Mouse (Mus musculus) thymus, adult 2 months (tissue): ENCODE measurements around the gene Tcirg1.
A peak's percentile ranks its signal among the peaks of the same experiment; 100 is the strongest.

Source experiments
- CTCF ChIP-seq: fragments of 200-500 bp; IDR thresholded peaks from 2 replicates; pipeline ENCODE4 v1.5.1; 2012; ENCODE audit warnings: mild to moderate bottlenecking, control low read depth, low read length, moderate library complexity, borderline replicate concordance; ENCODE audit not compliant: control insufficient read depth, poor library complexity, insufficient read depth; ENCODE audit errors: extremely low read depth
- POLR2A ChIP-seq: fragments of 200-500 bp; IDR thresholded peaks from 2 replicates; pipeline ENCODE4 v1.6.1; 2012; ENCODE audit warnings: mild to moderate bottlenecking, low read length, control low read depth, moderate library complexity; ENCODE audit not compliant: control insufficient read depth, poor library complexity, insufficient read depth; ENCODE audit errors: extremely low read depth

GRCm38 (mm10) chr19:3912337-3913204 lies 5.6 kb upstream of the Tcirg1 start, which contains the start of gene Ndufs8:
- TF ChIP-seq CTCF, result peak; percentile 44; the same call in 1 of the 2 replicates
- peak; percentile 74 for TF ChIP-seq POLR2A
